Mouse (Mus musculus) gastrocnemius, postnatal 4 days (tissue): ENCODE data around the gene Gm7579. TPM values are rescaled to one million over a fixed set of nuclear protein-coding genes. Genes with fewer than 3 reads are reported as not detected.
"Not testable (repeated sequence)": the region's sequence is repeated elsewhere in the genome, so short reads cannot be mapped to it uniquely, and the experiment has no call there.

ENCODE experiments used
- DNase-seq, 2 experiments: peaks; one replicate each; pipeline ENCODE4 v3.0.0; 2021 to 2022; ENCODE audit warnings: low spot score in 2 of 2, mixed read lengths in 2 of 2
- long read RNA-seq, 2 experiments: library from polyadenylated mRNA; stranded (forward); transcript quantifications; one replicate each; pipeline ENCODE4 v2.0.0; 2021
- total RNA-seq, 2 experiments: library from RNA; stranded (reverse); gene quantifications; 2 replicates each; pipeline ENCODE4 v1.2.3; 2021

Gm7579 gene
- not detected for total RNA-seq
- long read RNA-seq, experiment 1: 0 reads
- long read RNA-seq, experiment 2: 0 reads

DNA sequence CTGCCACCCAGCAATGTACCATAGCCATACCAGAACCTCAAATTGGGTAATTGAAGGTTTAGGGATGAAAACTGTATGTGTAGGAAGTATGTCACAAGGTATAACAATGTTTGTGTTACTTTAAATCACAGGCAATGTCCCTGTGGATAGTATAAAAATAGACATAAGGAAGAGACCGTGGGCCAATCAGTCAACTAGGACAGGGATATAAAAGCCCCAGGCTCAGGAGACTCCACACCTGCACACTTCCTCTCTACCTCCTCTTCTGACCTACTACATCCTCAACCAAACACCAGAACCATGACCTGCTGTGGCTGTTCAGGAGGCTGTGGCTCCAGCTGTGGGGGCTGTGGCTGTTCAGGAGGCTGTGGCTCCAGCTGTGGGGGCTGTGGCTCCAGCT, at the start of gene Gm7579:
Gm7579 (plus strand) TSS at position 301 of the 400 bp plus-strand sequence.
- DNase-seq: no peak

DNA sequence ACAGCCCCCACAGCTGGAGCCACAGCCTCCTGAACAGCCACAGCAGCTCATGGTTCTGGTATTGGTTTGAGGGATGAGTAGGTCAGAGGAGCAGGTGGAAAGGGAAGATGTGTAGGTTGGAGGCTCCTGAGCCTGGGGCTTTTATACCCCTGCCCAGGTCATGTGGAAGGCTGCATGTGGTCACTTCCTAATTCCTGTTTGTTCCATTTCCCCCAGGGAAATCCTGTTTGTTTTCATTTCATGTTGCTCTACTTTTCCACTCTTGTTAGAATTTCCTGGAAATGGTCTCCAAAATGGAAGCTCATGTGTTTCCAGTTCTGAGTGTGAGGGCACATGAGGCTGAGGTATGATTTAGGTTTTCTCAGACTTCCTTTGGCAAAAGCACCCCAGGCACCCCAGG, 46.0 kb upstream of the Gm7579 start, which contains the start of gene Gm4553:
Gm4553 (minus strand) TSS at position 101 of the 400 bp plus-strand sequence.
- DNase-seq: not testable (repeated sequence)

DNA sequence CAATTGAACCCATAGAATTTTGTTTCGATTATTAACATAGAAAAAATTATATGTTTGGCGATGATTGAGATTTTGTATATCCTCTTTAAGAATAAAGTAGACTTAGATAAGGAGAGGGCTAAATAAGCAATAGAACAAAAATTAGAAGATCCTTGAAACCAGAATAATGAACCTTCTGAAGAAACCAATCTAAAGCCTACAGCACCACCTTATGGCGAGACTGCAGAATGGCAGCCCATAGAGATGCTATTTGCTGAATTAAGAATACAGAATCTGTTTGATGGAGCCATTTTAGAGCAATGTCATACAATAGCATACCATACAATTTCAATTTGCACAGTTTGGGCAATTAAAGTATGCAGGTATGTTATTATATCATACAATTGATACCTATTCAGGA, 41.8 kb upstream of the Gm7579 start:
- no peak for DNase-seq

- DNase-seq: not testable (repeated sequence)
Observed at GRCm38 (mm10) chr7:142175905-142176304, 35.8 kb upstream of the Gm7579 start, which contains the start of gene Krtap5-2. Gene Krtap5-2, minus strand, starts transcription at chr7:142176005.

- DNase-seq: no peak
Observed at GRCm38 (mm10) chr7:142178685-142179084, 33.0 kb upstream of the Gm7579 start.

- DNase-seq: no peak
Observed at GRCm38 (mm10) chr7:142181021-142181420, 30.6 kb upstream of the Gm7579 start.

DNA sequence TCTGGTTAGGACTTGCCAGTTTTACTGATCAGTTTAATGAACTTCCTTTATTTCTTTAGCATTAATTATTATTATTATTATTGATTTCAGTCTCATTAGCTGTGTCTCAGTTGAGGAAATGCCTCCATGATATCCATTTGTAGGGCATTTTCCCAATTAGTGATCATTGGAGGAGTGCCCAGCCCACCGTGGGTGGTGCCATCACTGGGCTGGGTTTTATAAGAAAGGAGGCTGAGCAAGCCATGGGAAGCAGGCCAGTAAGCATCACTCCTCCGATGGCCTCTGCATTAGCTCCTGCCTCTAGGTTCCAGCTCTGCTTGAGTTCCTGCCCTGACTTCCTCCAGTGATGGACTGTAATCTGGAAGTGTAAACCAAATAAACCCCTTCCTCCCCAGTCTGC, 23.5 kb upstream of the Gm7579 start:
- DNase-seq: no peak

GRCm38 (mm10) chr7:142190289-142190688, 21.4 kb upstream of the Gm7579 start, which contains the start of gene Gm10153:
Gene Gm10153, minus strand, starts transcription at chr7:142190389.
- no peak for DNase-seq

DNA sequence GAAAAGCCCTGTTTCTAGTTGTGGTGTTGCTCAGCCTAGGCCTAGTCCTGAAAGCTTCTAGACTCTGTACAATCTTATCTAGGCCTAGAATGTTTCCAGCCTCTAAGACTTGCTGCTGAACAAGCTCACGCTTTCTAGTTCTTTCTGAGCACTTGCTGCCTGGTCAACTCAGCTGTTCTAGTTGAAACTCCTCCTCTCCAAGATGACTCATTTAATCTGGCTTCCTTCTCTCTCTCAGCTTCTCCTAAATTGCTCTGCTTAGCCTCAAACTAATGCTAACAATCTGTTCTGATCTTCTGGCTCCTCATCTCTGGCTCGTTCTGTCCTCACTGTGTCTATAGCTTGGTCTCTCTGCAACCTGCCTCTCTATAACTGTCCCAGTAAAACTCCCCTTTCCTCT, 12.9 kb upstream of the Gm7579 start:
- DNase-seq: no peak

DNA sequence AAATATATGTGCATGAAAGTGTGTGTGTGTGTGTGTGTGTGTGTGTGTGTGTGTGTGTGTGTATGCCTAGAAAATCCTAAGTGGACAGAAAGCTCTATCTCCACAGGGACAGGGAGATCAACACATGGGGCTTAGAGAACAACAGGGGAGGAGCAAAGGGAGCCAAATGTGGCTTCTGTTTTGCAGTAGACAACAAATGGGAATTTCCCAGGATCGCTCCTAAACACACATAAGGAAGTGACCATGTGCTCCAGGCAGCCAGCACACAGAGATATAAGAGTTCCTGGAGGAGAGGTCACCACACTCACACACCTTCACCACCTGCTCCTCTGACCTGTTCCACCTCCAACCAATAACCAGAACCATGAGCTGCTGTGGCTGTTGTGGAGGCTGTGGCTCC, 10.6 kb upstream of the Gm7579 start, which contains the start of gene Krtap5-3:
Krtap5-3 (plus strand) TSS at position 301 of the 400 bp plus-strand sequence.
- DNase-seq: no peak

DNA sequence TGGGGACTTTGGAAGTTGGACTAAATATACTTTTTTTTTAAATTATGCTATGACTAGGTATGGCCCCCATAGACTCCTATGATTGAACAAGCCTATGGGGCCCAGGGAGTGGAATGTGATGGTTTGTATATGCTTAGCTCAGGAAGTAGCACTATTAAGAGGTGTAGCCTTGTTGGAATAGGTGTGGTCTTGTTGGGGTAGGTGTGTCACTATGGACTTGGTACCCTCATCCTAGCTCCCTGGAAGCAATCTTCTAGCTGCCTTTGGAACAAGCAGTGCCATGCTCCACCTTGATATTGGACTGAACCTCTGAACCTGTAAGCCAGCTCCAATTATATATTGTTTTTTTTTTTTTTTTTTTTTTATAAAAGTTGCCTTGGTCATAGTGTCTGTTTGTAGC, 6.2 kb upstream of the Gm7579 start:
- DNase-seq: no peak

- not testable (repeated sequence) for DNase-seq
Observed at GRCm38 (mm10) chr7:142206891-142207290, 4.8 kb upstream of the Gm7579 start.

- DNase-seq: not testable (repeated sequence)
Observed at GRCm38 (mm10) chr7:142212136-142212535, 477 bp downstream of the Gm7579 start.

GRCm38 (mm10) chr7:142224518-142224917, 12.9 kb downstream of the Gm7579 start:
- DNase-seq: no peak

DNA sequence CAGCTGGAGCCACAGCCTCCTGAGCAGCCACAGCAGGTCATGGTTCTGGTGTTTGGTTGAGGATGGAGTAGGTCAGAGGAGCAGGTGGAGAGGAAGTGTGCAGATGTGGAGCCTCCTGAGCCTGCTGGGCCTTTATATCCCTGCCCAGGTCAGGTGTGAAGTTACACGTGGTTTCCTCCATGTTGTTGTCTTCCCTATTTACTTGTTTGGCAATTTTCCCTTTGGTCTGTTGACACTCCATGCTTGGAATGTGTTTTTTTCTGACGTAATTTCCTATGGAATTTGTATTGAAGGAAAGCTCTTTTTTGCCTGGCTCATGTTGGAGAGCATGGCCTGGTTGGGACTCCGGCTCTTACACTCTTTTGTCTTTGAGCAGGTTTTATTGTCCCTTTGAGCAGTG, 18.2 kb downstream of the Gm7579 start, which contains the start of gene Krtap5-5:
Krtap5-5 (minus strand) TSS at position 101 of the 400 bp plus-strand sequence.
- DNase-seq: not testable (repeated sequence)

GRCm38 (mm10) chr7:142231540-142231939, 19.9 kb downstream of the Gm7579 start:
- no peak for DNase-seq

GRCm38 (mm10) chr7:142240978-142241377, 29.3 kb downstream of the Gm7579 start, which contains the start of gene Gm40460:
Gene Gm40460, minus strand, starts transcription at chr7:142241078.
- no peak for DNase-seq

DNA sequence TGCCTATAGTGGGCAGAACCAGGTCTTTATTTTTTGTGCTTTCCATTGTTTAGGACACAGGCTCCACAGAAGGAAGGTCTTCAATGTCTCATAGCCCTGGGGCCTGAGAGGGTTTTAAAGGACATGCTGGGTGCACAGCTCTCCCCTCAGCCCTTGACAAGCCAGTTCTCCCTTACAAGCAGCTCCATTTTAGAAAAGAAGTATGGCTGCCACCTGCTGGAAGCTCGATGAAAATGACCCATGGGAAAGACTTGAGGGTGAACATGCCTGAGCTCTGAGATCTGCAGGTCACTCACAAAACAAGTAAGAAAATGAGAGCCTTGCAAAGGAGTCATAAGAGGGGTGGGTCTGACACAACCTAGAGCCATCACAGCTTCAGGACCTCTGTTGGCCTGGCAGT, 38.2 kb downstream of the Gm7579 start:
- peak in 1 of 2 experiments; percentile 21 for DNase-seq

DNA sequence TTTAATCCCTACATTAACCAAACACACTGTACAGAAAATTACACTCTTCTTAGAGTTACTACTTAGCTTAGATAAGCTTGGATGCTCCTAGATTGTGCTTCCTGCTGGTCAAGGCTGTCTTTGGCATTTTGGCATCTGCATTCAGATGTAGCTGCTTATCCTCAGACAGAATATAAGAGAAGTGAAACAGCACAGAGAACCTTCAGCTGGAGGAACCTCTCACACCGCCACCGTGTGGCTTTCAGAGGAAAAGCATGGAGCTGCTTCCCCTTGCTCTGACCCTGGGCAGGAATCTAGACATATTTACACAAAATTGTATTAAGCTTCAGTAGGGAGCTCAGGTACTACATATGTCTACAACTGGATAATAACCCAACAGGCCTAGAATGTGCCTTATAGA, 43.9 kb downstream of the Gm7579 start:
- DNase-seq: peak in 1 of 2 experiments; percentile 18

GRCm38 (mm10) chr7:142258254-142258653, 46.6 kb downstream of the Gm7579 start, which contains the start of gene Gm2431:
Gene Gm2431, minus strand, starts transcription at chr7:142258354.
- DNase-seq: not testable (repeated sequence)
